Mouse (Mus musculus) neural tube, embryonic 14.5 days (tissue): ENCODE data around the gene Lrpap1. TPM values are rescaled to one million over a fixed set of nuclear protein-coding genes. Genes with fewer than 3 reads are reported as not detected.

ENCODE experiments used
- ATAC-seq: fragments of 200-750 bp; cut with Nextera tagmentation; 2 replicates; pipeline ENCODE4 v1.8.0; 2017; ENCODE audit warnings: low read depth, mild to moderate bottlenecking, moderate TSS enrichment, moderate library complexity
- H3K27ac ChIP-seq: fragments of 300-500 bp; sonication (generic); 2 replicates; pipeline ENCODE4 v1.5.1; 2014; ENCODE audit warnings: low read depth, mild to moderate bottlenecking, control low read depth, low read length, moderate library complexity, mixed read lengths
- H3K27me3 ChIP-seq: fragments of 300-500 bp; sonication (generic); 2 replicates; pipeline ENCODE4 v1.6.1; 2014; ENCODE audit warnings: low read length; ENCODE audit not compliant: control insufficient read depth, insufficient read depth
- H3K36me3 ChIP-seq: fragments of 300-500 bp; sonication (generic); 2 replicates; pipeline ENCODE4 v1.6.1; 2014; ENCODE audit warnings: low read length, mixed read lengths; ENCODE audit not compliant: control insufficient read depth, insufficient read depth
- H3K4me1 ChIP-seq: fragments of 300-500 bp; sonication (generic); 2 replicates; pipeline ENCODE4 v1.6.1; 2014; ENCODE audit warnings: low read length; ENCODE audit not compliant: control insufficient read depth, insufficient read depth
- H3K4me2 ChIP-seq: fragments of 300-500 bp; sonication (generic); 2 replicates; pipeline ENCODE4 v1.6.1; 2014; ENCODE audit warnings: mild to moderate bottlenecking, low read depth, low read length, control low read depth
- H3K4me3 ChIP-seq: fragments of 300-500 bp; sonication (generic); 2 replicates; pipeline ENCODE4 v1.5.1; 2014; ENCODE audit warnings: low read depth, low read length, control low read depth, mixed read lengths
- H3K9ac ChIP-seq: fragments of 300-500 bp; sonication (generic); replicated peaks from 2 replicates; pipeline ENCODE4 v1.6.1; 2014; ENCODE audit warnings: low read depth, mild to moderate bottlenecking, control low read depth, low read length, mixed read lengths
- H3K9me3 ChIP-seq: fragments of 300-500 bp; sonication (generic); 2 replicates; pipeline ENCODE4 v1.6.1; 2016; ENCODE audit warnings: low read length; ENCODE audit not compliant: control insufficient read depth
- WGBS: fragments of 180-500 bp; shearing (Covaris S2); extraction: QIAGEN DNeasy Blood & Tissue Kit; methylation state at CpG from one replicate; pipeline ENCODE4 v1.1.7; 2014; 5-methylcytosine and 5-hydroxymethylcytosine counted together
- polyA plus RNA-seq: library from polyadenylated mRNA; unstranded; fragments of >200 nt; fragmentation: Nextera tagmentation; extraction: Ambion mirVana; gene quantifications from 2 replicates; pipeline ENCODE4 v1.2.1, GENCODE M21; 2014

Gene Lrpap1
- polyA plus RNA-seq, 1 experiment from 2014 or later, result 156 TPM

DNA sequence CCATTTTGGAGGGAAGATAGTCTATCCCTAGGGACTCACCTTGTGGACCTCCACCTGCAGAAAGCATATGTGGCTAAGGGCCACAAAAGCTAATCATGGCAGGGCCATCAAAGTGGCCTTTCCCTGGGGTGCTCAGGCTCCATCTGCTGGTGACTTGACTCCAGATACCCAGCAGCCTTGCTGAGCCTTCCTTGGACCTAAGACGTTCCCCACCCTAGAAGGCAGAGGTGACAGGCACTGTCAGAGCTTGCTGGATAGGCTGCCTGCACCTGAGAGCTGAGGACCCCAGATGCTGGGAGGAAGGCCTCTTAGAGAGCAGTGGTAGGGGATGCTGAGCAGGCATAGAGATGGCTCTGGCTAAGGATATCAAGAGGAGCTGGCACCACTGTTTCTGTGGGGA, 25.7 kb upstream of the Lrpap1 start:
- H3K27ac ChIP-seq, result no peak overlapping the region
- H3K4me2 ChIP-seq, result no peak overlapping the region
- no peak overlapping the region for H3K9ac ChIP-seq
- H3K9me3 ChIP-seq, result no peaks in the 10 kb centered on the region
- H3K4me3 ChIP-seq, result no peak overlapping the region
- ATAC-seq, result no peak
- no peaks in the 10 kb centered on the region for H3K36me3 ChIP-seq
- 20% methylated on average over 1 of the region's 1 CpGs for WGBS
- H3K27me3 ChIP-seq, result no peaks in the 10 kb centered on the region
- H3K4me1 ChIP-seq, result no peaks in the 10 kb centered on the region

DNA sequence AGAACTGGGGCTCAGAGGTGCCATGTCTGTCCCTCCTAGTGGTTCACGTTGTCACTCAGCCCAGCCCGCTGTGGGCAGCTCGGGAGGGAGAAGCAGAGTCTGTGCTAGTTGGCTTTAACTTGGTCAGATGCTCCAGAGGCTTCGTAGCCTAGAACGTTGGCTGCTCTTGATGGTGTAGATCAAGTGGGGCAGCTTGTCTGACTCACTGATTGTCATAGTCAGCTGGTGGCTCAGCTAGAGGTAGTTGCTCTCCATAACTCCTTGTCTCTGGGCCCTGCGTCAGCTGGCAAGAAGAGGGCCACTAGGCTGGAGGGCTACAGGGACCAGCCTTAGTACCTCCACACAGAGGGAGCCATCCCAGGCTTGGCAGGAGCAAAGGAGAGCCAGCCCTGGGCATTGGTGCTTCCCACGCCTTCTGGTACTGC, 24.2 kb upstream of the Lrpap1 start:
- H3K27ac ChIP-seq, result no peak overlapping the region
- no peaks in the 10 kb centered on the region for H3K27me3 ChIP-seq
- no peaks in the 10 kb centered on the region for H3K9me3 ChIP-seq
- WGBS, result 90% methylated on average over 7 of the region's 7 CpGs
- H3K9ac ChIP-seq, result no peak overlapping the region
- no peak overlapping the region for H3K4me3 ChIP-seq
- no peaks in the 10 kb centered on the region for H3K4me1 ChIP-seq
- no peaks in the 10 kb centered on the region for H3K36me3 ChIP-seq
- ATAC-seq, result no peak
- H3K4me2 ChIP-seq, result no peak overlapping the region

- no peaks in the 10 kb centered on the region for H3K9me3 ChIP-seq
- H3K27me3 ChIP-seq, result no peaks in the 10 kb centered on the region
- no peak overlapping the region for H3K27ac ChIP-seq
- no peak overlapping the region for H3K9ac ChIP-seq
- no peak overlapping the region for H3K4me2 ChIP-seq
- no peak for ATAC-seq
- 77% methylated on average over 16 of the region's 16 CpGs for WGBS
- H3K36me3 ChIP-seq, result no peaks in the 10 kb centered on the region
- H3K4me3 ChIP-seq, result no peak overlapping the region
- H3K4me1 ChIP-seq, result no peaks in the 10 kb centered on the region
Measured at GRCm38 (mm10) chr5:35129208-35129607, 23.6 kb upstream of the Lrpap1 start.

- no peak overlapping the region for H3K4me3 ChIP-seq
- H3K36me3 ChIP-seq, result no peaks in the 10 kb centered on the region
- H3K27me3 ChIP-seq, result no peaks in the 10 kb centered on the region
- H3K9me3 ChIP-seq, result no peaks in the 10 kb centered on the region
- ATAC-seq, result no peak
- H3K4me1 ChIP-seq, result no peaks in the 10 kb centered on the region
- H3K4me2 ChIP-seq, result no peak overlapping the region
- 73% methylated on average over 8 of the region's 8 CpGs for WGBS
- H3K9ac ChIP-seq, result no peak overlapping the region
- H3K27ac ChIP-seq, result no peak overlapping the region
Measured at GRCm38 (mm10) chr5:35120024-35120423, 14.5 kb upstream of the Lrpap1 start.

GRCm38 (mm10) chr5:35118418-35118817, 12.9 kb upstream of the Lrpap1 start:
- no peak overlapping the region for H3K4me3 ChIP-seq
- H3K9ac ChIP-seq, result no peak overlapping the region
- no peak overlapping the region for H3K27ac ChIP-seq
- H3K27me3 ChIP-seq, result no peaks in the 10 kb centered on the region
- no peaks in the 10 kb centered on the region for H3K4me1 ChIP-seq
- 92% methylated on average over 2 of the region's 2 CpGs for WGBS
- H3K36me3 ChIP-seq, result no peaks in the 10 kb centered on the region
- no peak for ATAC-seq
- H3K9me3 ChIP-seq, result no peaks in the 10 kb centered on the region
- H3K4me2 ChIP-seq, result no peak overlapping the region

- H3K4me3 ChIP-seq, result no peak overlapping the region
- no peaks in the 10 kb centered on the region for H3K9me3 ChIP-seq
- no peak overlapping the region for H3K27ac ChIP-seq
- no peaks in the 10 kb centered on the region for H3K27me3 ChIP-seq
- H3K9ac ChIP-seq, result no peak overlapping the region
- WGBS, result 85% methylated on average over 3 of the region's 3 CpGs
- H3K36me3 ChIP-seq, result no peaks in the 10 kb centered on the region
- ATAC-seq, result no peak
- no peaks in the 10 kb centered on the region for H3K4me1 ChIP-seq
- no peak overlapping the region for H3K4me2 ChIP-seq
Measured at GRCm38 (mm10) chr5:35117633-35118032, 12.1 kb upstream of the Lrpap1 start.

- no peak overlapping the region for H3K27ac ChIP-seq
- no peaks in the 10 kb centered on the region for H3K27me3 ChIP-seq
- H3K4me3 ChIP-seq, result no peak overlapping the region
- no peak overlapping the region for H3K9ac ChIP-seq
- no peak for ATAC-seq
- 82% methylated on average over 3 of the region's 3 CpGs for WGBS
- no peaks in the 10 kb centered on the region for H3K9me3 ChIP-seq
- no peak overlapping the region for H3K4me2 ChIP-seq
- no peaks in the 10 kb centered on the region for H3K36me3 ChIP-seq
- H3K4me1 ChIP-seq, result no peaks in the 10 kb centered on the region
Measured at GRCm38 (mm10) chr5:35116002-35116401, 10.4 kb upstream of the Lrpap1 start.

DNA sequence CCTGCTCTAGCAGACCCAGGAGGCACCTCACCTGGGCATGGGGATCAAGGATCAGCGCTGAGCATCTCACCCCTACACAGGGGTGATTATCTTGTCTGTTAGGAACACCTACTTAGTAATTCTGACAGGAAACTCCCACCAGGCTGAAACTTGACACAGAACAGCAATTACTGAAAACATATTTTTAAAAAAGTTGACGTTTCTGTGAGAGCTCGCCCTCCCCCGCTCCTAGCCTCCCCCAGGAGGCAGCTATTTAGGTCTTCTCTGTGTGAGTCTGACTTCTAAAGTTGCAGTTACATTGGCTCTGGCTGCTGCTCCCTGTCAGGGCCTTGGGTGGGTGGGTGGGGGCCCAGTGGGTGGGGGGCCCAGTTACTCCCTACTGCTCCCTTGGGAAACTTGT, 6.9 kb upstream of the Lrpap1 start:
- Histone ChIP-seq H3K27ac (no peak overlapping the region), H3K4me3 (no peak overlapping the region), H3K9me3 (no peaks in the 10 kb centered on the region), H3K4me1 (no peaks in the 10 kb centered on the region), H3K4me2 (no peak overlapping the region), H3K9ac (no peak overlapping the region), H3K27me3 (no peaks in the 10 kb centered on the region), H3K36me3 (no peaks in the 10 kb centered on the region)
- 49% methylated on average over 4 of the region's 4 CpGs for WGBS
- no peak for ATAC-seq

DNA sequence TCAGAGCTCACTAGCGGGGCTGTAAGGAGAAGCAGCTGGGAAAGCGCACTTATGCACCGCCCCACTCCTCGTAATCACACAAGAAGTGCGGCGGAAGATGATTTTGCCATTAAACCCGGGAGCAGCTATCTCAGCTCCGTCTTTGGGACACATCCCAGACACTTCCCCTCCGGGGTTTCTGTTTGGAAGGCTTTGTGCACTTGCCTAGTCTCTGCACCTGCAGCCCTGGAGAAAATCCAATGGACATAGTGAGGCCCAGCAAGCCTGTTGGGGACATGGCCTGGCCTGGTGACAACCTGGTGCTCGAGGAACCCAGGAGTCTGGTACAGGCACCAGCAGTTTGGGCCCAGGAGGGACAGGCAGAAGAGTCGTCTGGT, 344 bp upstream of the Lrpap1 start:
- no peak for ATAC-seq
- Histone ChIP-seq H3K36me3 (peaks cover 14% of the 10 kb centered on the region), H3K9ac (peak overlapping the region; percentile 46), H3K4me3 (peak overlapping the region; percentile 77), H3K4me1 (peaks cover 20% of the 10 kb centered on the region), H3K9me3 (no peaks in the 10 kb centered on the region), H3K27me3 (no peaks in the 10 kb centered on the region), H3K4me2 (peak overlapping the region; percentile 85), H3K27ac (peak overlapping the region; percentile 80)
- 6% methylated on average over 11 of the region's 11 CpGs for WGBS
